Mouse (Mus musculus) WW6 (cell line): Measurements from ENCODE around the gene Letm1.

Experiments
- DNase-seq: peaks from one replicate; pipeline ENCODE4 v3.0.0-alpha.2; 2013; ENCODE audit warnings: low read depth, low spot score

Letm1 gene

GRCm38 (mm10) chr5:33738341-33738740 lies 44.3 kb downstream of the Letm1 start:
- no peak for DNase-seq

- no peak for DNase-seq
Observed at GRCm38 (mm10) chr5:33737903-33738321, 44.7 kb downstream of the Letm1 start.

DNA sequence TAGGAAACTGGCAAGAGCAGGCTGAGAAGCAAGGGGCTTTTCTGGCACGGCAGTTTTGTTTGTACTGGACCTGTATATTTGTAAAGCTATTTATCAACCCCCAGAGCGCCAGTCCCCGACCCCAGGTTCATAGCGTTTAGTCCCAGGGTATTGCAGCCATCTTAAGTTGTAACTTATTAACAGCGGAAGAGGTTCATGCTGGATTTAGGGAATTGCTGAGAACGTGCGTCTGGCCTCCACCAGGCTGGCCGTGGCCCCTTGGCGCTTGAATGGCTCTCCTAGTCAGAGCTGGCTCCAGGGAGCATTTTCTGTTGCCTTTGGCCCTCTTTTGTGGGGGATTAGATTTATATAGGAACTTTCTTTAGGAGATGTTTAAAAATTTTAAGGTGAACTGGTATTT lies 46.4 kb downstream of the Letm1 start:
- DNase-seq: no peak

- no peak for DNase-seq
Observed at GRCm38 (mm10) chr5:33735412-33736092, 47.1 kb downstream of the Letm1 start.

- DNase-seq: no peak
Observed at GRCm38 (mm10) chr5:33733837-33734236, 48.8 kb downstream of the Letm1 start.

DNA sequence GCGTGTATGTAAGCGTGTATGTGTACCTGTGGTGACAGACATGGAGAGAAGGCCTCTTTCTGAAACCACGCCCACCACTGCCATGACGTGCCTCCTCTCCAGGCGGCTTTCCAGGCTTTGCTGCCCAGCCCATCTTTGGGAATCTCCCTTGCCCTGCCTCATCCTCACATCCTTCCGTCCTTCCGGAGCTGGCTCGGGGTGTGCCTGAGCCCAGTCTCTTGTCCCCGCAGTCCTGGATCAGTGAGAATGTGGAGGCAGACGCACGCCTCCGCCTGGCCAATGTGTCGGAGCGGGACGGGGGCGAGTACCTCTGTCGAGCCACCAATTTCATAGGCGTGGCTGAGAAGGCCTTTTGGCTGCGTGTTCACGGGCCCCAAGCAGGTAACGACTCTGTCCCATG lies 51.6 kb downstream of the Letm1 start:
- DNase-seq: no peak

DNA sequence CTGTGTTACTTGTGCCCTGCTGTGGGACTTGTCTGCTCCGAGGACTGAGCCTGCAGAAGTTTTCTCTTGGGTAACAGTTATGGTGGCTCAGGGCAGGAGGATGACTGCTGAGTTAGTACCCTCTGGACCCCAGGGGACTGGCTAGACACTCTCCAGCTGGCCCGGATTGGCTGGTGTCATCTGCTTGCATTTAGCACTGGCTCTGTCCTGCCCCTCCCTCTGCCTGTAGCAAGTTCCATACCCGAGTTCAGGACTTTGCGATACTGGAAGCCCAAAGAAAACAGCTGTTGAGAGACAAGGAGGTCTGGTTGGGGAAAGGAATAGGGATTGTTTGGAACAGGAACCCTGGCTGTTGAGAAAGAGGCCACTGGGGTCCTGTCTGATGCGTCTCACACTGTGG lies 52.1 kb downstream of the Letm1 start:
- DNase-seq: no peak

- DNase-seq: no peak
Observed at GRCm38 (mm10) chr5:33728841-33729240, 53.8 kb downstream of the Letm1 start.

GRCm38 (mm10) chr5:33726891-33727290 lies 55.7 kb downstream of the Letm1 start:
- DNase-seq: no peak

DNA sequence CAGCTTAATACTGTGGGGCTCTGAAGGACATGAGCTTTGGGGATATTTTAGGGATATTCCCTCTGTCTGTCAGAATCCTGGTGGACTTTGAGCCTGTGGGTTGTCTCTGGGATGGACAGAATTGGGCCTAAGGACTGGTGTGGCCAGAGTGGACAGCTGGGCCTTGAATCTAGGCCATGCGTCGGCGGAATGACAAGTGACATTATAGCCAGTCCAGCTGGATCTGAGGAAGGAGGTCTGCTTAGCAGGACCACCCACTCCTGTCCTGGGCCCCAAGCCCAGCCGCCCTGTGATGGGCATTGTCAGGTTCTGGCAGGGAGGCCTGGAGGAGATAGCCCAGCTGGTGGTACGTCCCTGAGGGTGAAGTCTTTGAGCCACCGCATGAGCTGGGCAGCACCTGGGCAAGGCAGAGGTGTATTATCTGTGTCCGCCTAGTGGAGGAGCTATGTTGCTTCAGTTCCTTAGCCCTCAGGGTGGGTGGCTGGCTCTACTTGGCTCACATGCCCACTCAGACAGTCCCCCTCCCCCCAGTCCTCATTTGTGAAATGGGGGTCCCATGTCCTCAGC lies 56.5 kb downstream of the Letm1 start:
- DNase-seq: no peak

- no peak for DNase-seq
Observed at GRCm38 (mm10) chr5:33723641-33724465, 58.8 kb downstream of the Letm1 start.

- no peak for DNase-seq
Observed at GRCm38 (mm10) chr5:33723019-33723640, 59.5 kb downstream of the Letm1 start.

- DNase-seq: no peak
Observed at GRCm38 (mm10) chr5:33722266-33723018, 60.2 kb downstream of the Letm1 start.

DNA sequence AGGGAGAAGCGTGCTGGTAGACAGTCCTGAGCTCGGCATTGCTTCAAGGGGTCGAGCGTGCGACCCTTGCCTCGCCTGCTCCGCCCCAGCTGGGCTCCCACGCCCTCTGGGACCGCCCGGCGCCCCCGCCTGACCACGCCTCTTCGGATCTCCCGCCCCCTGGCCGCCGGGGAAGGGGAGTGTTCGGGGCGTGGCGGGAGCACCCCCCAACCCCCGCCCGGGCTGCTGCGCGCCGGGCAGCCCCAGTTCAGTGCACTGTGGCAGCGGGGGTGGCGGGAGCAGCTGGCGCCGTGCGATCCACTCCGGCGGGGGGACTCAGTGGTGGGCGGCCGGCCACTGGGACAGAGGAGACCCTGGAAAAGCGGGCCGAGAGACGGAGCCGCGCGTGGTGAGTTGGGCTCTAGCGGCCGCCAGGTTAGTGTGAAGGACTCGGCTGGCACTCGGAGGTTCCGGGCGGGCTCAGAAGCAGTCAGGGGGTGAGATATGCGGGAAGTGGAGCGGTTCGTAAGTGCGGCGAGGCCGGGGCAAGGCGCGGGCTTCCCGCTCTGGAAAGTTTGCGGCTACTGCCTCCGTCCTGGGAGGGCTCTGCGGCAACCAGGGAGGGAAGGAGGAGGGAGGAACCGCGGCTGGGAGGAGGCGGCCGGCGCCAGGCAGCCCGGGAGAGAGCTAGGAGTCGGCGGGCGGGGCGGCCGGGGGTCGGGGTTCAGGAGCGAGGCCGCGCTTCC lies 60.9 kb downstream of the Letm1 start, which contains the start of gene Fgfr3:
TSS of gene Fgfr3 (plus strand) at position 134 of the 725 bp plus-strand sequence.
- no peak for DNase-seq

GRCm38 (mm10) chr5:33720852-33721490 lies 61.6 kb downstream of the Letm1 start:
- no peak for DNase-seq

DNA sequence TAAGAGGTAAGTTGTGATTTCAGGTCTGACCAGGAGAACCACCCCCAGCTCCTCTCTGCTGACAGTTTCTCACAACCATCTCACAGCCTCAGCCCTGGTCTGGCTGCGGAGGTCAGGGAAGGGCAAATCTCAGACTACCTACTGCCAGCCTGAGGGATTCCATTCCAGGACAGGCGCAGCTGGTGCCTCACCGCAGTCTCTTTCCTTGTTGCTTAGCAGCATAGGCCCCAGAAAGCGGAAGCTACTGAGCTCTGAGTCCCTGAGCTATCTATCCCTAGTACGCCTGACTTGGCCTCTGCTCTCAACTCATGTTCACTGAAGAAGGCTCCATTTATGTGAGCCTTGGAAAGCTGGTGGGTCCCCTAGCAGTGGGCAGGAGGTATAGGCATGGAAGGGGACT lies 64.2 kb downstream of the Letm1 start:
- no peak for DNase-seq

DNA sequence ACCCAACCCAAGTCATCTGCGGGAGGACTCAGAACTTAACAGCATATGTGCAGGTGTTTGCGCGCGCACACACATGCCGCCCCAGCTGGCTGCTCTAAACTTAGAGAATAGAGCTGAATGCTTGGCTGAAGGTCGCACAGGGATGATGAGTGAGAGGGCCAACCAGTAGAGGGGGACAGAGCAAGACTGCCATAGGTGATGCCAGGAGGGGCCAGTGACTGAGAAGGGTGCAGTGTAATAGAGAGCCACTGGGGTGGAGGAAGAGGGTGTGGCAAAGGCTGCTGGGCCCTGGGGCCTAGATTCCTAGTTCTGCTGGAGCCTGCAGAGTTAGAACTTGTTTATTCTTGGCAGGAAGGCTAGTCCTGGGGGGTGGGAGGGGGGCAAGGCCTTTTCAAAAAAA lies 66.2 kb downstream of the Letm1 start:
- no peak for DNase-seq

GRCm38 (mm10) chr5:33715182-33715581 lies 67.4 kb downstream of the Letm1 start:
- no peak for DNase-seq

DNA sequence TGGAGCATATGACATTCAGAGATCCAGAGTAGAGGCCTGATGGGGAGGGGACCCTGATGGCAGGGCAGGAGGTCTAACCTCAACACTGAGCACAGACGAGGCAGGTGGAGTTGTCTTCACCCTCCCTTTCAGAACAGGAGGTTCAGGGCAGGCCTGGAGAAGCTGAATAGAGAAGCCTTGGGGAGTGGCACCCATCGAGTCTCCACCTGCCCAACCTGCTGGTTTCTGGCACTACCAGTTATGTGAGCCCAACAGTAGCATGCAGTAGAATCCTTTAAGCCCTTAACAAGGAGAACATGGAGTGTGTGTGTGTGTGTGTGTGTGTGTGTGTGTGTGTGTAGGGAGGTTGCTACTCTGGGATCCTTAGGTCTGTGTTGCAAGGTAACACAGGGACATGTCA lies 70.1 kb downstream of the Letm1 start:
- DNase-seq: no peak

- no peak for DNase-seq
Observed at GRCm38 (mm10) chr5:33709037-33709436, 73.6 kb downstream of the Letm1 start.
